Mouse (Mus musculus) kidney, adult 2 months (tissue): Measurements from ENCODE around the gene Gpx3.

Experiments
- CTCF ChIP-seq: fragments of 200-500 bp; conservative IDR thresholded peaks from 2 replicates; pipeline ENCODE4 v1.5.1; 2011; ENCODE audit warnings: low read depth, mild to moderate bottlenecking, control low read depth, low read length, moderate library complexity, mixed read lengths; ENCODE audit not compliant: insufficient read depth, insufficient read length
- POLR2A ChIP-seq: fragments of 200-500 bp; IDR thresholded peaks from one replicate; pipeline ENCODE4 v1.6.1; 2011; ENCODE audit warnings: low read depth, low read length, control low read depth

DNA sequence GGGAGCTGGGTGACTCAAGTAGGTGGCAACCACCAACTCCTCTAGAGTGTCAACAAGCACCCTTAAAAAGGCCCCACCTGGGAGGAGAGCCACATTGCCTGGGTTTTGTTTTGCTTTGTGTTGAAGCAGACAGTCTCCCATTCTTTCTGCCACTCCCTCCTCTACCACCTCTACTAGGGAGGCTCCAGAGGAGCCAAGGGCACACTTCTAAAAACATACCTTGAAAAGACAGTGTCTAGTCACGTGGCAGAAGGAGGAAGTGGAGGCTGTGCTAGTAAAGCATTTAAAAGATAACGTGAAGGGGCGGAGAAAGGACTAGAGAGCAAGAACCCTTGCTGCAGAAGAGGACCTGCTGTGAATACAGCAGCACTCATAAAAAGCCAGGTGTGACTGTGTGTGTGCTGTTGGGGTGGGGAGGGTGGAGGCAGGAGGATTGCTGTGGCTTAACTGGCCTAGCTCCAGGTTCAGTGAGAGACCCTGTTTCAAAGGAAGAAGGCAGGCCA is 56.4 kb downstream of the Gpx3 start:
- TF ChIP-seq POLR2A (no peak), CTCF (no peak)
